In genomic region chr11:108197427-108198218, GRCm38 (mm10) we compare ENCODE assay signal across 15 mouse cellular contexts.
A peak's percentile ranks its signal among the peaks of the same experiment; 100 is the strongest.
DNase-seq lines count a peak whose midpoint lies in the region; ATAC-seq lines count a peak whose summit lies in the region.
"Had no signal": no experiment of that assay in that cellular context is flagged by ENCODE, and none has a peak within 500 bp of the region (broad histone marks: within the 10 kb centered on the region; RNA-seq: fewer than 3 reads in every experiment).

No protein-coding gene starts in this region.

- no peak overlapping the region for H3K27ac ChIP-seq in forebrain, embryonic 13.5 days
- H3K27ac ChIP-seq in forebrain, embryonic 16.5 days (ENCODE audit: low read length): no peak overlapping the region
- 0 out of 2 replicates have a peak overlapping the region, but pooled peaks have one; percentile 28 for H3K27ac ChIP-seq in neural tube, embryonic 13.5 days (replicated peaks)
- H3K27ac ChIP-seq in liver, embryonic 12.5 days: peak overlapping the region; percentile 52; the same call in 1 of the 2 replicates
- H3K27ac ChIP-seq: left cerebral cortex, adult 2 months; midbrain, embryonic 13.5 days had no signal

- H3K4me3 ChIP-seq in forebrain, embryonic 13.5 days: no peak overlapping the region
- no peak overlapping the region for H3K4me3 ChIP-seq in forebrain, embryonic 16.5 days (replicated peaks; ENCODE audit: low read length)
- H3K4me3 ChIP-seq in neural tube, embryonic 13.5 days: no peak overlapping the region
- no peak overlapping the region for H3K4me3 ChIP-seq in liver, embryonic 12.5 days
- H3K4me3 ChIP-seq: left cerebral cortex, adult 2 months; midbrain, embryonic 13.5 days had no signal

- H3K36me3 ChIP-seq in forebrain, embryonic 13.5 days (ENCODE audit: poor library complexity, severe bottlenecking): no peaks in the 10 kb centered on the region
- H3K36me3 ChIP-seq in forebrain, embryonic 16.5 days (ENCODE audit: control insufficient read depth, insufficient read depth): no peaks in the 10 kb centered on the region
- H3K36me3 ChIP-seq in neural tube, embryonic 13.5 days: no peaks in the 10 kb centered on the region
- no peaks in the 10 kb centered on the region for H3K36me3 ChIP-seq in liver, embryonic 12.5 days
- H3K36me3 ChIP-seq: midbrain, embryonic 13.5 days had no signal

- 0 out of 2 replicates have a peak, but pooled peaks have one; percentile 33 for ATAC-seq in forebrain, embryonic 13.5 days
- no peak for ATAC-seq in forebrain, embryonic 16.5 days
- 0 out of 2 replicates have a peak, but pooled peaks have one; percentile 24 for ATAC-seq in neural tube, embryonic 13.5 days (ENCODE audit: low read depth)
- ATAC-seq in liver, embryonic 12.5 days: 0 out of 2 replicates have a peak, but pooled peaks have one; percentile 39
- ATAC-seq: midbrain, embryonic 13.5 days had no signal

- no peaks in the 10 kb centered on the region for H3K9me3 ChIP-seq in forebrain, embryonic 13.5 days (replicated peaks)
- no peaks in the 10 kb centered on the region for H3K9me3 ChIP-seq in forebrain, embryonic 16.5 days (ENCODE audit: control insufficient read depth, low read length)
- H3K9me3 ChIP-seq in neural tube, embryonic 13.5 days: no peaks in the 10 kb centered on the region
- no peaks in the 10 kb centered on the region for H3K9me3 ChIP-seq in liver, embryonic 12.5 days (replicated peaks)
- H3K9me3 ChIP-seq: midbrain, embryonic 13.5 days had no signal

- WGBS in forebrain, embryonic 13.5 days: 69% methylated on average over 9 of the region's 9 CpGs
- 67% methylated on average over 9 of the region's 9 CpGs for WGBS in forebrain, embryonic 16.5 days
- 47% methylated on average over 9 of the region's 9 CpGs for WGBS in neural tube, embryonic 13.5 days
- 68% methylated on average over 9 of the region's 9 CpGs for WGBS in liver, embryonic 12.5 days (ENCODE audit: insufficient replicate concordance)

- H3K9ac ChIP-seq in forebrain, embryonic 13.5 days: no peak overlapping the region
- H3K9ac ChIP-seq in forebrain, embryonic 16.5 days (replicated peaks; ENCODE audit: low read depth, low read length): no peak overlapping the region
- no peak overlapping the region for H3K9ac ChIP-seq in neural tube, embryonic 13.5 days
- no peak overlapping the region for H3K9ac ChIP-seq in liver, embryonic 12.5 days
- H3K9ac ChIP-seq: midbrain, embryonic 13.5 days had no signal

- H3K27me3 ChIP-seq in forebrain, embryonic 13.5 days: no peaks in the 10 kb centered on the region
- no peaks in the 10 kb centered on the region for H3K27me3 ChIP-seq in forebrain, embryonic 16.5 days (replicated peaks; ENCODE audit: control insufficient read depth, insufficient read depth, low read length)
- no peaks in the 10 kb centered on the region; the same call in 1 of the 2 replicates for H3K27me3 ChIP-seq in neural tube, embryonic 13.5 days
- H3K27me3 ChIP-seq in liver, embryonic 12.5 days (replicated peaks): no peaks in the 10 kb centered on the region
- H3K27me3 ChIP-seq: midbrain, embryonic 13.5 days had no signal

- peaks cover 18% of the 10 kb centered on the region for H3K4me1 ChIP-seq in forebrain, embryonic 13.5 days
- H3K4me1 ChIP-seq in forebrain, embryonic 16.5 days (replicated peaks; ENCODE audit: control insufficient read depth, insufficient read depth, low read length): peaks cover 8% of the 10 kb centered on the region; the same call in 1 of the 2 replicates
- peaks cover 19% of the 10 kb centered on the region for H3K4me1 ChIP-seq in neural tube, embryonic 13.5 days (replicated peaks)
- H3K4me1 ChIP-seq in liver, embryonic 12.5 days: 0 out of 2 replicates have a peak, but pooled peaks cover 3% of the 10 kb centered on the region

- DNase-seq in neural tube, embryonic 10.5 days (ENCODE audit: extremely low spot score, low spot score): no peak
- DNase-seq in urinary bladder, adult 18-20 months (ENCODE audit: low spot score in 2 of 2): no peak
- DNase-seq in gastrocnemius, postnatal 10 days: no peak
- no peak for DNase-seq in heart, adult 8-10 months (ENCODE audit: low spot score)
- DNase-seq: adrenal gland, postnatal 25 days; cerebellum, postnatal 36 days; lung, adult 2 months; thymus, adult 2 months had no signal

- H3K4me2 ChIP-seq in forebrain, embryonic 13.5 days: no peak overlapping the region
- H3K4me2 ChIP-seq in forebrain, embryonic 16.5 days (ENCODE audit: low read length): no peak overlapping the region
- H3K4me2 ChIP-seq in neural tube, embryonic 13.5 days: no peak overlapping the region
- no peak overlapping the region for H3K4me2 ChIP-seq in liver, embryonic 12.5 days
- H3K4me2 ChIP-seq: heart, embryonic 11.5 days; midbrain, embryonic 13.5 days had no signal

Comparison
In these comparisons a context has a peak if more than half of its experiments do, and no peak if none do; other contexts are left out.
1. H3K27ac ChIP-seq: peak in neural tube, embryonic 13.5 days (single experiment) and liver, embryonic 12.5 days (single experiment); none in forebrain, embryonic 13.5 days (single experiment) and forebrain, embryonic 16.5 days (single experiment).